Mouse (Mus musculus): Measurements from ENCODE around the gene Tmigd3. TPM values are rescaled to one million over a fixed set of nuclear protein-coding genes. Genes with fewer than 3 reads are reported as not detected.
A peak's percentile ranks its signal among the peaks of the same experiment; 100 is the strongest.
"Not testable (repeated sequence)": the region's sequence is repeated elsewhere in the genome, so short reads cannot be mapped to it uniquely, and the experiment has no call there.

Tmigd3 gene
- polyA plus RNA-seq, 1 experiment from 2014 or later, result 0.30 TPM

GRCm38 (mm10) chr3:105908976-105909375 is 38.3 kb downstream of the Tmigd3 start:
- no peak overlapping the region for H3K27ac ChIP-seq
- no peak overlapping the region for H3K9ac ChIP-seq
- H3K36me3 ChIP-seq, result no peaks in the 10 kb centered on the region
- H3K27me3 ChIP-seq (replicated peaks), result peaks cover 5% of the 10 kb centered on the region; the same call in 1 of the 2 replicates
- no peak overlapping the region for H3K4me2 ChIP-seq
- H3K4me3 ChIP-seq, result no peak overlapping the region
- no peak for ATAC-seq
- H3K9me3 ChIP-seq (replicated peaks), result no peaks in the 10 kb centered on the region
- WGBS (ENCODE audit: insufficient replicate concordance), result 75% methylated on average over 4 of the region's 4 CpGs
- H3K4me1 ChIP-seq, result peaks cover 42% of the 10 kb centered on the region

- Histone ChIP-seq H3K4me3 (no peak overlapping the region), H3K27me3 (replicated peaks) (peaks cover 5% of the 10 kb centered on the region; the same call in 1 of the 2 replicates), H3K4me1 (peaks cover 42% of the 10 kb centered on the region), H3K9me3 (replicated peaks) (no peaks in the 10 kb centered on the region), H3K4me2 (no peak overlapping the region), H3K36me3 (no peaks in the 10 kb centered on the region), H3K27ac (no peak overlapping the region), H3K9ac (no peak overlapping the region)
- 43% methylated on average over 11 of the region's 11 CpGs for WGBS (ENCODE audit: insufficient replicate concordance)
- ATAC-seq, result no peak
These were observed 40.0 kb downstream of the Tmigd3 start for GRCm38 (mm10) chr3:105910519-105911190.

- WGBS (ENCODE audit: insufficient replicate concordance), result 39% methylated on average over 9 of the region's 9 CpGs
- no peak overlapping the region for H3K4me3 ChIP-seq
- H3K9ac ChIP-seq, result no peak overlapping the region
- no peaks in the 10 kb centered on the region for H3K9me3 ChIP-seq (replicated peaks)
- no peak overlapping the region for H3K27ac ChIP-seq
- peaks cover 5% of the 10 kb centered on the region; the same call in 1 of the 2 replicates for H3K27me3 ChIP-seq (replicated peaks)
- no peak overlapping the region for H3K4me2 ChIP-seq
- no peaks in the 10 kb centered on the region for H3K36me3 ChIP-seq
- peaks cover 49% of the 10 kb centered on the region for H3K4me1 ChIP-seq
- no peak for ATAC-seq
These were observed 41.6 kb downstream of the Tmigd3 start for GRCm38 (mm10) chr3:105912097-105912880.

GRCm38 (mm10) chr3:105913839-105914681 is 43.4 kb downstream of the Tmigd3 start:
- peak overlapping the region; percentile 7; the same call in 1 of the 2 replicates for H3K4me3 ChIP-seq

GRCm38 (mm10) chr3:105915281-105915680 is 44.6 kb downstream of the Tmigd3 start:
- Histone ChIP-seq H3K27ac (no peak overlapping the region; the same call in 1 of the 2 replicates), H3K4me1 (peaks cover 73% of the 10 kb centered on the region), H3K4me2 (no peak overlapping the region), H3K27me3 (replicated peaks) (peaks cover 5% of the 10 kb centered on the region; the same call in 1 of the 2 replicates), H3K9me3 (replicated peaks) (no peaks in the 10 kb centered on the region), H3K36me3 (no peaks in the 10 kb centered on the region), H3K9ac (no peak overlapping the region), H3K4me3 (no peak overlapping the region)
- ATAC-seq, result no peak
- WGBS (ENCODE audit: insufficient replicate concordance), result 23% methylated on average over 1 of the region's 1 CpGs

More at GRCm38 (mm10) chr3:105913839-105914681, 43.4 kb downstream of the Tmigd3 start:
- peak overlapping the region; percentile 38 for H3K27ac ChIP-seq
- H3K9ac ChIP-seq, result peak overlapping the region; percentile 23; the same call in 1 of the 2 replicates
- no peaks in the 10 kb centered on the region for H3K9me3 ChIP-seq (replicated peaks)
- 9% methylated on average over 10 of the region's 10 CpGs for WGBS (ENCODE audit: insufficient replicate concordance)
- ATAC-seq, result peak; percentile 77
- peaks cover 61% of the 10 kb centered on the region for H3K4me1 ChIP-seq
- no peaks in the 10 kb centered on the region for H3K36me3 ChIP-seq
- peak overlapping the region; percentile 56 for H3K4me2 ChIP-seq
- H3K27me3 ChIP-seq (replicated peaks), result peaks cover 5% of the 10 kb centered on the region; the same call in 1 of the 2 replicates

- not testable (repeated sequence) for H3K27ac ChIP-seq; H3K4me2 ChIP-seq; H3K9me3 ChIP-seq (replicated peaks); ATAC-seq; H3K27me3 ChIP-seq (replicated peaks); H3K9ac ChIP-seq; H3K36me3 ChIP-seq; H3K4me3 ChIP-seq
- H3K4me1 ChIP-seq, result peaks cover 80% of the 10 kb centered on the region
These were observed 45.8 kb downstream of the Tmigd3 start for GRCm38 (mm10) chr3:105916455-105916854.

GRCm38 (mm10) chr3:105917656-105918354 is 47.1 kb downstream of the Tmigd3 start:
- no peaks in the 10 kb centered on the region for H3K36me3 ChIP-seq
- H3K4me2 ChIP-seq, result no peak overlapping the region
- peaks cover 71% of the 10 kb centered on the region for H3K4me1 ChIP-seq
- H3K4me3 ChIP-seq, result no peak overlapping the region
- no peak for ATAC-seq
- H3K9me3 ChIP-seq (replicated peaks), result no peaks in the 10 kb centered on the region
- 29% methylated on average over 10 of the region's 10 CpGs for WGBS (ENCODE audit: insufficient replicate concordance)
- no peak overlapping the region for H3K27ac ChIP-seq
- H3K27me3 ChIP-seq (replicated peaks), result no peaks in the 10 kb centered on the region
- H3K9ac ChIP-seq, result no peak overlapping the region

- Histone ChIP-seq H3K9me3 (replicated peaks) (no peaks in the 10 kb centered on the region), H3K4me3 (no peak overlapping the region), H3K27ac (no peak overlapping the region), H3K9ac (no peak overlapping the region), H3K27me3 (replicated peaks) (no peaks in the 10 kb centered on the region), H3K4me1 (peaks cover 68% of the 10 kb centered on the region), H3K36me3 (no peaks in the 10 kb centered on the region), H3K4me2 (no peak overlapping the region)
- no peak for ATAC-seq
- 39% methylated on average over 3 of the region's 3 CpGs for WGBS (ENCODE audit: insufficient replicate concordance)
These were observed 47.6 kb downstream of the Tmigd3 start for GRCm38 (mm10) chr3:105918355-105918745.

GRCm38 (mm10) chr3:105920743-105921142 is 50.0 kb downstream of the Tmigd3 start:
- H3K9ac ChIP-seq; ATAC-seq; H3K9me3 ChIP-seq (replicated peaks); H3K27me3 ChIP-seq (replicated peaks); H3K27ac ChIP-seq; H3K36me3 ChIP-seq; H3K4me2 ChIP-seq; H3K4me3 ChIP-seq: not testable (repeated sequence)
- H3K4me1 ChIP-seq, result peaks cover 62% of the 10 kb centered on the region

- Histone ChIP-seq H3K9ac (no peak overlapping the region), H3K9me3 (replicated peaks) (no peaks in the 10 kb centered on the region), H3K4me3 (no peak overlapping the region), H3K36me3 (no peaks in the 10 kb centered on the region), H3K4me1 (peaks cover 61% of the 10 kb centered on the region), H3K27ac (no peak overlapping the region), H3K27me3 (replicated peaks) (no peaks in the 10 kb centered on the region), H3K4me2 (no peak overlapping the region)
- 61% methylated on average over 2 of the region's 2 CpGs for whole genome bisulfite sequencing (ENCODE audit: insufficient replicate concordance)
- no peak for ATAC-seq
These were observed 51.3 kb downstream of the Tmigd3 start for GRCm38 (mm10) chr3:105921959-105922358.

GRCm38 (mm10) chr3:105924616-105925015 is 53.9 kb downstream of the Tmigd3 start:
- 46% methylated on average over 9 of the region's 9 CpGs for WGBS (ENCODE audit: insufficient replicate concordance)
- peak; percentile 54 for ATAC-seq
- no peak overlapping the region for H3K4me2 ChIP-seq

More at GRCm38 (mm10) chr3:105924616-105925015, 53.9 kb downstream of the Tmigd3 start:
- Histone ChIP-seq H3K9ac (no peak overlapping the region), H3K4me3 (no peak overlapping the region), H3K27me3 (replicated peaks) (no peaks in the 10 kb centered on the region), H3K27ac (no peak overlapping the region), H3K4me1 (peaks cover 57% of the 10 kb centered on the region), H3K36me3 (no peaks in the 10 kb centered on the region), H3K9me3 (replicated peaks) (no peaks in the 10 kb centered on the region)

Data from liver, embryonic 12.5 days (tissue).